Mouse (Mus musculus): ENCODE measurements around the gene Dnajc10. TPM values are rescaled to one million over a fixed set of nuclear protein-coding genes. Genes with fewer than 3 reads are reported as not detected.

Dnajc10 gene
- total RNA-seq, 1 experiment from 2014 or later: 67.5 TPM

DNA sequence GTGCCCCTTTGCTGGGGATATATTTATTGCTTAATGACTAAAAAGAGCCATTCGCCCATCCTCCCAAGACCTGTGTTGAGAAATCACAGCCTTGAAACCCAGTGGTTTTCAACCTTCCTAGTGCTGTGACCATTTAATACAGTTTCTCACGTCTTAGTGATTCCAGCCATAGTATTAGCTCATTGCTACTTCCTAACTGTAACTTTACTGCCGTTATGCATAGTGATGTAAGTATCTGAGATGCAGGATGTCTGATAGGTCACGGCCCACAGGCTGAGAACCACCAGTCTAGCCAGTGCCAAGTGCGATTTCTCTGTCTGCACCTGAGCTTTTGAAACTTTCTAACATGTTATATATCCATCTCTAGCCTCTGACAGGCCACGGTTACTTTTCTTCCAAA, 12.0 kb downstream of the Dnajc10 start:
- no peak for ATAC-seq (ENCODE audit: extremely low read depth, insufficient number of reproducible peaks, low FRiP score, poor library complexity, severe bottlenecking)

DNA sequence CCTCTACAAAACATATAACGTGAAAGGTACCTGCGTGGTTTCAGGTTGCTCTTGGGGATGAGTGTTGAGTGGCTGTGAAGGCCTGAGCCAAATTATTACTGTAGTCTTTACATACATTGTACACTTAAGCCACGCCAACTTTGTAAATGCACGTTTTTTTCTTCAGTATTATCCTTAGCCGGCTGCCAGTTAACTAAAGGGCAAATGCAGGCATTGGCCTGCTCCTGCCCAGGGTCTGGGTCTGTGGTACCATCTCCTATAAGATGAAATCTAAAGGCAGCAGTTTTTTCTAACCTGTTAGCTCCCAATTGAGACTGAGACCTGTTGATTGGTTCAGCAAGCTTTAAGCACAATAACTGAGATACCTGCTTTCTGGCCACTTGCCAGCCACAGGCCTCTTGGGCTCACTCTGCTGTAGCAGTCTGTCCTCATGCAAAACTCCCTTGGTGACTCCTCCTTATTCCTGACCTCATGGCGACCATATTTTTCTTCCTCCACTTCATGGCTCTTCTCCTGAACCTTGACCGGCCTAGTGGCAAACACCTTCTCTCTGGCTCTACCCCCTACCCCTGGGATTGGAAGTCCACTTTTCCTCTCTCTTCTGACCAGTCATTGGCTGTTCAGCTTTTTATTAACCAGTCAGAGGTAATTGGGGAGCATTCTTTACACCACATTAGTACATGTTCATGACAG, 13.8 kb downstream of the Dnajc10 start:
- ATAC-seq (ENCODE audit: extremely low read depth, insufficient number of reproducible peaks, low FRiP score, poor library complexity, severe bottlenecking): no peak

DNA sequence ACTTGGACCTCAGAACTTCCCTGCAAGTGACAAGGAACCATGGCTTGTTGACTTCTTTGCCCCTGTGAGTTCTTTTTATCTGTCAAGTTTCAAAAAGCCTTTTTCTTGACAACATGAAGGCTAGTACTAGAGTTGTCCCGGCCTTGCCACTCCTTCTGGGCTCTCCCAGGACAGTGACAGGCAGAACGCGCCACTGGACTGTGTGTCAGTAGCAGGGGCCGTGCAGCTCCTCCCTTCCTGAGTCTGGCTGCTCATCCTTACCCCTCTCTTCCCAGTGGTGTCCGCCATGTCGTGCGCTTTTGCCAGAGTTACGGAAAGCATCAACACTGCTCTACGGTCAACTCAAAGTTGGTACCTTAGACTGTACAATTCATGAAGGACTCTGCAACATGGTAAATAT, 25.3 kb downstream of the Dnajc10 start:
- no peak for ATAC-seq (ENCODE audit: extremely low read depth, insufficient number of reproducible peaks, low FRiP score, poor library complexity, severe bottlenecking)

DNA sequence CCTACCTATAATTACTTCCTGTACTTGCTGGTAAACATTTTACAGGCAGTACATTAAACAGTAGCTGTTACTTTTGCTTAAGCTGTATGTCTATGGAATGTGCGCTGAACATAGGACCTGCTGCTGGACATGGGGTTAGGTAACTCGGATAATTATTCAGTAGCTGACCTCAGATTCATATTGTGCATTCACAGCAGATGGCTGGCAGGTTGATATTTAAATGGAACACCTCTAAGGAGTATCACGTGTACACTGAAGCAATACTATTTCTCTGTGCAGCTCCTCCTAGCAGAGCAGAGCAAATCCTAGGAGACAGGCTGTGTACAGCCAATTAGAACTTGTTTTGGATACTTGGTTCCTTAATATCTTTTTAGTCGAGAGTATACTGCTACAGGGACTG, 39.3 kb downstream of the Dnajc10 start:
- ATAC-seq (ENCODE audit: extremely low read depth, insufficient number of reproducible peaks, low FRiP score, poor library complexity, severe bottlenecking): no peak

DNA sequence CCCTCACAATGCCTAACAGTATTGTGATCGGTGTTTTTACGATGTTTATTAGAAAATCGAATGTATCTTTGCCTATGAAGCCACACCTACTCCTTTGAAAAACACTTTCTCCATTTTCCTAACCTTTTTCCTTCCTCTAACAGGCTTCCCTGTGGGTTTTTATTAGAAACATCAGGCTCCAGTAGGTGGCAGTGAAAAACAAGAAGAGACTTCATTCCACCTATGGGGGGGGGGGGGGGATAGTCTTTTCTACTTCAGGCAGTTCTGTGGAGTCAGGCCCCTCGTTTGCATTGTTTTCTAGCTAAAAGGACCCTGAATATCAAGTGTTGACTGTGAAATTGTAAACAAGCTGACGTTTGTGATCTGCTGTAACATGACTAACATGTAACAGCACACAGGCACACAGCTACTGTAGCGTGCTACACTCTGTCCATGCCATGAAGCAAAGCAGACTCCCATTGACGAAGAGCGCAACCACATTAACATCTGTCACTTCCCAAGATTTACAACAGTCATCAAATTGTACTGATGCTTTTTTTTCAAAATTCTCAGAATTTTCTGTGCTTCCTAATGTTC, 41.5 kb downstream of the Dnajc10 start:
- ATAC-seq (ENCODE audit: extremely low read depth, insufficient number of reproducible peaks, low FRiP score, poor library complexity, severe bottlenecking): no peak

DNA sequence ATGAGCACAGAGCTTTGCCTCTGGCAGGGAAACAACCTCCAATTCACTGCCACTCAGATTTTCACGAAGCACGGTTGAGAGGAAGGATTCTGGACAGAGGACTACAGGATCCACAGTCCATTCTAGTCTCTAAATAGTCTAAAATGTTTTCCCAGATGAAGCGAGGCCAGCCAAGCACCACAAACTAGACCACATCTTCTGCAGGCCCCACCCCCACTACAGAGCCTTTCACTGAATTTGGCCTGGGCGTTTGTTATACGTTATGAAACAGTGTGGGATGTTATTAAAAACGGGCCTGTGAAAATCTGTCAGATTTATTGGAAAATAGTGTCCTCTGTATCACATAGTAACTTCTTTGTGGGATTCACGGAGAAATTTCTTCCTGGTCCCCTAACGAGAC, 56.2 kb downstream of the Dnajc10 start:
- ATAC-seq (ENCODE audit: extremely low read depth, insufficient number of reproducible peaks, low FRiP score, poor library complexity, severe bottlenecking): no peak

DNA sequence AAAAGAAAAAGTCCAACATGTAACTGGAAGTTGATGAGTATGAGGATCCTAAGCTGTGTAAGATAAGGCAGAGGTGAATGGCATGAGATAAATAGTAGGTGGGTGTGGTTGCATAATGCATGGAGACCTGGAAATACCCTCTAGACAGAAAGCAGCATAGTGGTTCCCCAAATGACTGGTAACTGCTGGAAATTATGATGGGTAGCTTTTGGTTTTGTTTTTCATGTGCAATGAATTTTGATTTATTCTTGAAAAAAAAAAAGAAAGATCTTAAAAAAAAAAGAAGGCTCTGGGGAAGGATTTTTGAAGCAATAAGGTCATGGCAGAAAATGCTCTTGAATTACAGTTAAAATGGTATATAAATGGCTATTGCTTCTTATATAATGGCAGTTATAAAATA, 59.6 kb downstream of the Dnajc10 start:
- no peak for ATAC-seq (ENCODE audit: extremely low read depth, insufficient number of reproducible peaks, low FRiP score, poor library complexity, severe bottlenecking)

DNA sequence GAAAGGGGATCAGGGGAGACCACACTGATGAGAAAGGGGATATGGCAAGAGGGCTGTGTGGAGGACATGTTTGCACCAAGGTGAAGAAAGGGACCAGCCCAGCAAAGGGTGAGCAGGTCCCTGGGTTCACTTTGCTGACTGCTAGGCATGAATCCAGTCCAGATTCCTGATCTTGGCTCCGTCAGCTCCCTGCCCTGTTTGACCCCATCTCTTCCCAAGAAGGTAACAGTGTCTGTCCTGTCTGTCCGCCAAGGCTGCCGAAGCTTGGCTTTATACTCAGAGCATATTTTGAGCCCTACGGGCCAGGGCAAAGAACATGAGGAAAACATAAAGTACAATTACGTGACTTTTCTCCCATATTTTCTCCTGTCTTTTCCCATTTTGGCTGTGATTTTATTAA, 64.6 kb downstream of the Dnajc10 start:
- no peak for ATAC-seq (ENCODE audit: extremely low read depth, insufficient number of reproducible peaks, low FRiP score, poor library complexity, severe bottlenecking)

DNA sequence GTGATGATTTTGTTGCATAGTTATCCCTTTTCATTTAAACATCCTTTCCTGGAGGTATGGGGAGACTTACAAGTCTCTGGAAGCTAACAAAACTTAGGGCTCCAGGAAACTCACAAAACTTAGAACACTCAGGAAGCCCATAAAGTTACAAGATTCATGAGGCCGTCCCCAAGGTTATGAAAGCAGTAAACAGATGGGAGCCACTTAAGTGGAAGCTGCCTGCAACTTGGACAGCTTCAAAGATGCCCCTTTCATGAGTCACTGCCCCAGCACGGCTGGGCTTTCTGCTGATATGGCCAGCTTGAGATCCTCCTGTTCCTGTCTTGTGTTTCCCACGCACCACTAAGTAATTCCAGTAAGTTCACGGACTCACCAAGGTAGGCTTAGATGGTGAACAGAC, 69.2 kb downstream of the Dnajc10 start:
- ATAC-seq (ENCODE audit: extremely low read depth, insufficient number of reproducible peaks, low FRiP score, poor library complexity, severe bottlenecking): no peak

DNA sequence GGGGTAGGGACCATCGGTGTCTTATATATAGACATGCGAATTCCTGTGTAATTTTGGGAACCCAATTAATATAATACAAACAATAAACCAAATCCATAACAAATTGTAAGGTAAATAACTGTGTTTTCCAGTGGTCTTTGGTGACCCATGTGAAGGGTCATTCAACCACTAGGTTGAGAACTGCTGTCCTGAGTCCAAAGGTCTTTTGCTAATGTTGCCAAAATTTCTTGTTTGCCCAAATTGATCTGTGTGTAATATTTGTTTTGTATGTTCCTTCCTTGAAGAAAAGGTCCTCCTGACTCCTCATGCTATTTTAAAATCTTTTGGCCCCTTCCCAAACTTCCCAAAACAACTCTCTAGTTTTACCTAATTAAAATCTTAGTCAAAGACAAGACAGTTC, 71.0 kb downstream of the Dnajc10 start:
- no peak for ATAC-seq (ENCODE audit: extremely low read depth, insufficient number of reproducible peaks, low FRiP score, poor library complexity, severe bottlenecking)

DNA sequence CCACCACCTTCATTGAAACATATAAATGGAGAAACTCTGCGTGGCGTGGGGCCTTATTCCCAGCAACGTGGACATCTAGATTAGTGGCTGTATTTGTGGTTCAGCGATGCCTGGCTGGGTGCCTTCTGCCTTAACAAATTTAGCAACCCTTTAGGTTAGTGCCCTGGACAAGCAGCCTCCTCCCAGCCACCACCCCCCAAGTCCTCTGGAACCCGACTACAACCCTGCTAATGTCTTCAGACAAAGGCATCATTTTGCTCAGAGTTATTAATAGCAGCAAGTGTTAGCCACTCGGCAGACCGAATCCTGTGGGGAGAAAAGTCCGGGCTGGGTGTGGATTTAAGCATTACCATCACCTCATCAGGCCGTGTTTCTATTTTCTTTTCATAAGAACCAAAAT, 72.4 kb downstream of the Dnajc10 start:
- ATAC-seq (ENCODE audit: extremely low read depth, insufficient number of reproducible peaks, low FRiP score, poor library complexity, severe bottlenecking): no peak

DNA sequence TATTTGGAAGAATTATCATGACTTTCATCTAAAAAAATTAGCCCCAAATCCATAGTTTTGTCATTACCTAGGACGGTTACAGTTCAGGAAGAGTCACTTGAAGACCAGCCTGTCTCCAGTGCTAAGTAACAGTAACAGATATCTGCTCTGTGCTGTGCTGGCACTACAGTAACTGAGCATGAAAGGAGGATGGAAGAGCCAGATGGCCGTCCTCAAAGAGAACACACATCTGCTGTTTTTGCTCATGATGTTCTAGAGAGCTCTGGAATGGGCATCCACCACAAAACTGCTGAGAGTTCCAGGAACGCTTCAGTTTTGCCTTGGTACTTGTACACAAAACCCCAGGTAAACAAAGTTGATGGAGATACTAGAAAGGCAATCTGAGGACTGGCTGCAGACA, 73.1 kb downstream of the Dnajc10 start:
- ATAC-seq (ENCODE audit: extremely low read depth, insufficient number of reproducible peaks, low FRiP score, poor library complexity, severe bottlenecking): no peak

DNA sequence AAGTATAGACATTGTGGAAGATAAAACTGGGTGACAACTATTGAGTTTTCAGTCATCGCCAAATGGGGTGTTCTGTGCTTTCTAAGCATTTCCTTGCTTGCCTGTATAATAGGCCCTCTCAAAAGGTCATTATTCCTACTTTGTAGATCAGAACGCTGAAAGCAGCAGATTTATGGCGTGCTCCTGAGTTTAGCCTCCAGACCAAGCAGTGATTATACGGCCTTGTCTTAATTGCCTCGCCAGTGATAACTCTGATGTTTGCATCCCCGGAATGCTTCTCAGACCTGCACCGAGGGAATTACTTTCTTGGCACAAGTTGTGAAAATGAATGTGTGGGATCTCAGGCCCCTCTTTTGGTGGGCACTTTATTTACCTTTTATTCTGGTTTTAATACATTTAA, 80.8 kb downstream of the Dnajc10 start:
- ATAC-seq (ENCODE audit: extremely low read depth, insufficient number of reproducible peaks, low FRiP score, poor library complexity, severe bottlenecking): no peak

DNA sequence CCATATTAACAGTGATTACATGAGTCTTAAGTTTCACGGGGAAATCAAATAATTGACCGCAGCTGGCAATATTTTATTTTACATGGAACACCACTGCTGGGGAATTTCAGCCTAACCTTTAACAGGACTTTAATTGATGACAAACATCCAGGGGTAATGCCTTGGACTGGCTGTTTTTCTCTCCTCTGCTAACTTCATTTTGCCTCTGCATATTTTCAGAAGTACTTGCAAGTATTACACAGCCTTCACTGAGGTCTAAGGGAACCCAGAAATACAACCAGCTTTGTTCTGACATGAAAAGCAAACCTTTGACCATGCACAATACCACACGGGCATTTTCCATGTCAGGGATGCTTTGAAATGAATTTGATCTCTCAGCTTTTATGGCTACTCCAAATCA, 81.6 kb downstream of the Dnajc10 start:
- ATAC-seq (ENCODE audit: extremely low read depth, insufficient number of reproducible peaks, low FRiP score, poor library complexity, severe bottlenecking): no peak

DNA sequence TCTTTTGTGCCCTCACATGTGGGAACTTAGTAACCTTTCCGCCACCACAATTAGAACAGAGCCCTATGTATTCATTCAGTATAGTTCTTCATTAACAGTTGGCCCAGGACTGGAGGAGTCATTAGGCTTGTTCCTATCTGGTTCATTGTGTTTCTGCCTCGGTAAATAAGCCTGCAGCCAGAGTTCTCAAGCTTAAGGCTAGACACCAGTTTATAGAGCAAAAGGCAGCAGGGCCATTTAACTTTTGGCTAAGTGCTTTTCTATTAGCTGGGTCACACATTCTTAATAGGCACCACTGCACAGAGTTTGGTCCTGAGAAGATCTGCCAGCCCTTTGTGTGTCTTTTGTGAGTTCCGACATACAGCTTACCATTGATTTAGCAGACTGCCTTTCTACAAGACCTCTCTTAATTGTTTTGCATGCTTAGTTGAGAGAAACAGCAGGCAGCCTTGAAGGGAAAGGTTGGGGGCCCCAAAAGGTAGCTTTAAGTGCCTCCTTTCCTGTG, 83.4 kb downstream of the Dnajc10 start:
- no peak for ATAC-seq (ENCODE audit: extremely low read depth, insufficient number of reproducible peaks, low FRiP score, poor library complexity, severe bottlenecking)

Other genes with a start within 250 kb of the Dnajc10 start
- gene Pde1a, start 186.0 kb upstream of the Dnajc10 start, total RNA-seq (2017): 0.12 and 0.25 TPM in 2 replicates
- 0.25 TPM in 1 of 2 replicates, not detected in the other for gene Prdx6b, start 23.0 kb upstream of the Dnajc10 start, total RNA-seq (2017)
- not detected in 2 replicates for gene Frzb, start 132.2 kb downstream of the Dnajc10 start, total RNA-seq (2017)